Mouse (Mus musculus) intestine, embryonic 15.5 days (tissue): ENCODE results near the gene Crtc1. TPM values are rescaled to one million over a fixed set of nuclear protein-coding genes. Genes with fewer than 3 reads are reported as not detected.

Experiments
- ATAC-seq: fragments of 200-750 bp; cut with Nextera tagmentation; 2 replicates; pipeline ENCODE4 v1.8.0; 2017; ENCODE audit warnings: moderate TSS enrichment, moderate library complexity
- H3K27ac ChIP-seq: fragments of 300-500 bp; sonication (generic); 2 replicates; pipeline ENCODE4 v1.5.1; 2015; ENCODE audit warnings: mild to moderate bottlenecking, inconsistent platforms
- H3K27me3 ChIP-seq: fragments of 300-500 bp; sonication (generic); replicated peaks from 2 replicates; pipeline ENCODE4 v1.6.1; 2015; ENCODE audit warnings: inconsistent platforms
- H3K36me3 ChIP-seq: fragments of 300-500 bp; sonication (generic); 2 replicates; pipeline ENCODE4 v1.6.1; 2015; ENCODE audit warnings: inconsistent platforms
- H3K4me1 ChIP-seq: fragments of 300-500 bp; sonication (generic); replicated peaks from 2 replicates; pipeline ENCODE4 v1.6.1; 2015; ENCODE audit warnings: inconsistent platforms
- H3K4me2 ChIP-seq: fragments of 300-500 bp; sonication (generic); replicated peaks from 2 replicates; pipeline ENCODE4 v1.6.1; 2015; ENCODE audit warnings: mild to moderate bottlenecking, inconsistent platforms
- H3K4me3 ChIP-seq: fragments of 300-500 bp; sonication (generic); replicated peaks from 2 replicates; pipeline ENCODE4 v1.5.1; 2015; ENCODE audit warnings: inconsistent platforms
- H3K9ac ChIP-seq: fragments of 300-500 bp; sonication (generic); 2 replicates; pipeline ENCODE4 v1.6.1; 2015; ENCODE audit warnings: inconsistent platforms
- H3K9me3 ChIP-seq: fragments of 300-500 bp; sonication (generic); 2 replicates; pipeline ENCODE4 v1.6.1; 2016; ENCODE audit warnings: inconsistent platforms
- WGBS: fragments of 180-500 bp; shearing (Covaris S2); methylation state at CpG from one replicate; pipeline ENCODE4 v1.1.7; 2015; 5-methylcytosine and 5-hydroxymethylcytosine counted together
- polyA plus RNA-seq: library from polyadenylated mRNA; unstranded; fragments of >200 nt; fragmentation: Nextera tagmentation; extraction: Ambion mirVana; gene quantifications from 2 replicates; pipeline ENCODE4 v1.2.1, GENCODE M21; 2015

Crtc1 gene
- polyA plus RNA-seq, 1 experiment from 2014 or later = 15.0 TPM

- H3K9me3 ChIP-seq = no peaks in the 10 kb centered on the region
- no peak for ATAC-seq
- no peak overlapping the region for H3K9ac ChIP-seq
- no peaks in the 10 kb centered on the region for H3K4me1 ChIP-seq
- 69% methylated on average over 9 of the region's 9 CpGs for WGBS
- no peak overlapping the region for H3K4me2 ChIP-seq
- H3K36me3 ChIP-seq = no peaks in the 10 kb centered on the region; the same call in 1 of the 2 replicates
- H3K27ac ChIP-seq = no peak overlapping the region
- H3K27me3 ChIP-seq = no peaks in the 10 kb centered on the region
- H3K4me3 ChIP-seq = no peak overlapping the region
Measured at GRCm38 (mm10) chr8:70460606-70461005, 21.2 kb upstream of the Crtc1 start.

GRCm38 (mm10) chr8:70460199-70460598 is 20.8 kb upstream of the Crtc1 start:
- H3K27ac ChIP-seq = no peak overlapping the region
- H3K4me1 ChIP-seq = no peaks in the 10 kb centered on the region
- 91% methylated on average over 5 of the region's 5 CpGs for WGBS
- no peak for ATAC-seq
- H3K9me3 ChIP-seq = no peaks in the 10 kb centered on the region
- H3K4me2 ChIP-seq = no peak overlapping the region
- H3K4me3 ChIP-seq = no peak overlapping the region
- H3K27me3 ChIP-seq = no peaks in the 10 kb centered on the region
- no peak overlapping the region for H3K9ac ChIP-seq
- H3K36me3 ChIP-seq = no peaks in the 10 kb centered on the region; the same call in 1 of the 2 replicates

- Histone ChIP-seq H3K4me2 (no peak overlapping the region), H3K36me3 (no peaks in the 10 kb centered on the region; the same call in 1 of the 2 replicates), H3K9ac (no peak overlapping the region), H3K4me3 (no peak overlapping the region), H3K9me3 (no peaks in the 10 kb centered on the region), H3K27me3 (no peaks in the 10 kb centered on the region), H3K4me1 (no peaks in the 10 kb centered on the region), H3K27ac (no peak overlapping the region)
- 97% methylated on average over 2 of the region's 2 CpGs for WGBS
- ATAC-seq = no peak
Measured at GRCm38 (mm10) chr8:70459636-70460035, 20.3 kb upstream of the Crtc1 start.

- Histone ChIP-seq H3K36me3 (no peaks in the 10 kb centered on the region; the same call in 1 of the 2 replicates), H3K4me3 (no peak overlapping the region), H3K9ac (no peak overlapping the region), H3K9me3 (no peaks in the 10 kb centered on the region), H3K27ac (no peak overlapping the region), H3K4me1 (no peaks in the 10 kb centered on the region), H3K4me2 (no peak overlapping the region), H3K27me3 (no peaks in the 10 kb centered on the region)
- ATAC-seq = no peak
- WGBS = 82% methylated on average over 3 of the region's 3 CpGs
Measured at GRCm38 (mm10) chr8:70458462-70458861, 19.1 kb upstream of the Crtc1 start.

GRCm38 (mm10) chr8:70457882-70458281 is 18.5 kb upstream of the Crtc1 start:
- no peak overlapping the region for H3K9ac ChIP-seq
- WGBS = 88% methylated on average over 6 of the region's 6 CpGs
- no peak overlapping the region for H3K4me3 ChIP-seq
- no peaks in the 10 kb centered on the region for H3K27me3 ChIP-seq
- H3K4me2 ChIP-seq = no peak overlapping the region
- ATAC-seq = no peak
- H3K4me1 ChIP-seq = no peaks in the 10 kb centered on the region
- no peak overlapping the region for H3K27ac ChIP-seq
- H3K36me3 ChIP-seq = no peaks in the 10 kb centered on the region
- H3K9me3 ChIP-seq = no peaks in the 10 kb centered on the region

- no peak overlapping the region for H3K4me2 ChIP-seq
- no peak overlapping the region for H3K4me3 ChIP-seq
- 72% methylated on average over 1 of the region's 1 CpGs for WGBS
- H3K9ac ChIP-seq = no peak overlapping the region
- H3K9me3 ChIP-seq = no peaks in the 10 kb centered on the region
- no peaks in the 10 kb centered on the region for H3K4me1 ChIP-seq
- H3K27ac ChIP-seq = no peak overlapping the region
- no peaks in the 10 kb centered on the region for H3K27me3 ChIP-seq
- no peak for ATAC-seq
- peaks cover 6% of the 10 kb centered on the region for H3K36me3 ChIP-seq
Measured at GRCm38 (mm10) chr8:70456996-70457395, 17.6 kb upstream of the Crtc1 start.

GRCm38 (mm10) chr8:70453852-70454251 is 14.5 kb upstream of the Crtc1 start:
- Histone ChIP-seq H3K4me3 (no peak overlapping the region), H3K9ac (no peak overlapping the region), H3K36me3 (peaks cover 11% of the 10 kb centered on the region), H3K27ac (no peak overlapping the region), H3K27me3 (no peaks in the 10 kb centered on the region), H3K4me2 (no peak overlapping the region), H3K9me3 (no peaks in the 10 kb centered on the region), H3K4me1 (no peaks in the 10 kb centered on the region)
- 89% methylated on average over 5 of the region's 5 CpGs for WGBS
- no peak for ATAC-seq

GRCm38 (mm10) chr8:70452196-70452966 is 13.0 kb upstream of the Crtc1 start:
- Histone ChIP-seq H3K27ac (no peak overlapping the region), H3K4me1 (no peaks in the 10 kb centered on the region), H3K4me2 (no peak overlapping the region), H3K36me3 (peaks cover 11% of the 10 kb centered on the region), H3K9me3 (no peaks in the 10 kb centered on the region), H3K9ac (no peak overlapping the region), H3K27me3 (no peaks in the 10 kb centered on the region), H3K4me3 (no peak overlapping the region)
- 66% methylated on average over 52 of the region's 52 CpGs for WGBS
- ATAC-seq = 0 out of 2 replicates have a peak, but pooled peaks have one; percentile 5

- WGBS = 63% methylated on average over 19 of the region's 19 CpGs
- ATAC-seq = 0 out of 2 replicates have a peak, but pooled peaks have one; percentile 7
- H3K4me3 ChIP-seq = no peak overlapping the region
- H3K27ac ChIP-seq = 0 out of 2 replicates have a peak overlapping the region, but pooled peaks have one; percentile 5
- H3K9ac ChIP-seq = no peak overlapping the region
- H3K27me3 ChIP-seq = no peaks in the 10 kb centered on the region
- H3K4me2 ChIP-seq = no peak overlapping the region
- H3K4me1 ChIP-seq = no peaks in the 10 kb centered on the region
- peaks cover 11% of the 10 kb centered on the region for H3K36me3 ChIP-seq
- no peaks in the 10 kb centered on the region for H3K9me3 ChIP-seq
Measured at GRCm38 (mm10) chr8:70447639-70448420, 8.5 kb upstream of the Crtc1 start.

- no peak overlapping the region for H3K4me3 ChIP-seq
- no peak overlapping the region for H3K27ac ChIP-seq
- no peak overlapping the region for H3K9ac ChIP-seq
- WGBS = 70% methylated on average over 1 of the region's 1 CpGs
- no peaks in the 10 kb centered on the region for H3K27me3 ChIP-seq
- no peak overlapping the region for H3K4me2 ChIP-seq
- H3K36me3 ChIP-seq = no peaks in the 10 kb centered on the region
- H3K4me1 ChIP-seq = no peaks in the 10 kb centered on the region
- H3K9me3 ChIP-seq = no peaks in the 10 kb centered on the region
- ATAC-seq = no peak
Measured at GRCm38 (mm10) chr8:70445988-70446387, 6.6 kb upstream of the Crtc1 start.

- Histone ChIP-seq H3K27ac (no peak overlapping the region), H3K4me2 (no peak overlapping the region), H3K9me3 (no peaks in the 10 kb centered on the region), H3K9ac (no peak overlapping the region), H3K27me3 (no peaks in the 10 kb centered on the region), H3K4me3 (no peak overlapping the region), H3K36me3 (no peaks in the 10 kb centered on the region), H3K4me1 (peaks cover 11% of the 10 kb centered on the region)
- WGBS = 80% methylated on average over 4 of the region's 4 CpGs
- no peak for ATAC-seq
Measured at GRCm38 (mm10) chr8:70443326-70443725, 3.9 kb upstream of the Crtc1 start.

- WGBS = 60% methylated on average over 3 of the region's 3 CpGs
- H3K27me3 ChIP-seq = no peaks in the 10 kb centered on the region
- no peaks in the 10 kb centered on the region for H3K36me3 ChIP-seq
- H3K27ac ChIP-seq = no peak overlapping the region
- H3K4me1 ChIP-seq = peaks cover 14% of the 10 kb centered on the region
- no peaks in the 10 kb centered on the region for H3K9me3 ChIP-seq
- no peak overlapping the region for H3K4me2 ChIP-seq
- no peak overlapping the region for H3K4me3 ChIP-seq
- ATAC-seq = no peak
- no peak overlapping the region for H3K9ac ChIP-seq
Measured at GRCm38 (mm10) chr8:70441565-70441964, 2.2 kb upstream of the Crtc1 start.
